Mouse (Mus musculus): Measurements from ENCODE around the gene Srd5a1. TPM values are rescaled to one million over a fixed set of nuclear protein-coding genes. Genes with fewer than 3 reads are reported as not detected.

Srd5a1 gene
- total RNA-seq, 2 experiments from 2014 or later: 2.1 to 2.9 TPM

Other genes with a start within 250 kb of the Srd5a1 start
- gene Nsun2, start 77.7 kb downstream of the Srd5a1 start, total RNA-seq (2015): 32.6 and 33.9 TPM in 2 replicates
- gene Nsun2, start 77.7 kb downstream of the Srd5a1 start, total RNA-seq (2017): 61.7 and 76.5 TPM in 2 replicates
- 10.4 and 11.1 TPM in 2 replicates for gene Tent4a, start 76.8 kb downstream of the Srd5a1 start, total RNA-seq (2015)
- 10.2 and 13.3 TPM in 2 replicates for gene Tent4a, start 76.8 kb downstream of the Srd5a1 start, total RNA-seq (2017)
- not detected in 2 replicates for gene Ube2ql1, start 128.4 kb upstream of the Srd5a1 start, total RNA-seq (2015)
- gene Ube2ql1, start 128.4 kb upstream of the Srd5a1 start, total RNA-seq (2017): not detected in 2 replicates
- 52.2 and 52.3 TPM in 2 replicates for gene Med10, start 191.0 kb upstream of the Srd5a1 start, total RNA-seq (2015)
- 67.8 and 102 TPM in 2 replicates for gene Med10, start 191.0 kb upstream of the Srd5a1 start, total RNA-seq (2017)